Mouse (Mus musculus): ENCODE results near the gene Prss29.
A peak's percentile ranks its signal among the peaks of the same experiment; 100 is the strongest.

Prss29 gene

DNA sequence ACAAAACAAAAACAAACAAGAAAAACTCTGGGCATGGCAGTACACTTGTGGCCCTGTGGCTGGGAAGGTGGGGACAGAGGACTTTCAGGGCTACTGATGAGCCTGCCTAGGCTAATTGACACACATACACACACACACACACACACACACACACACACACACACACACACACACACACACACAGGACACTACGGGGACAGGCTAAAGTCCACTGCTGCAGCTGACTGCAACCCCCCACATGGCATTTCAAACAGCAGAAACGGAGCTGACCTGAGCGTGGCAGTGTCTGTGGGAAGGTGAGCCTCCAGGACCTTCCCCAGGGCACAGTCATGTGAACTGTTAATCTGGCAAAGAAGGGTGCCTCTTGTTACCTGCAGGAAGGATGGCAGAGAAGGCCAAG is 23.0 kb downstream of the Prss29 start:
- no peak for DNase-seq (ENCODE audit: inconsistent age in 2 of 2, low spot score in 1 of 2)

DNA sequence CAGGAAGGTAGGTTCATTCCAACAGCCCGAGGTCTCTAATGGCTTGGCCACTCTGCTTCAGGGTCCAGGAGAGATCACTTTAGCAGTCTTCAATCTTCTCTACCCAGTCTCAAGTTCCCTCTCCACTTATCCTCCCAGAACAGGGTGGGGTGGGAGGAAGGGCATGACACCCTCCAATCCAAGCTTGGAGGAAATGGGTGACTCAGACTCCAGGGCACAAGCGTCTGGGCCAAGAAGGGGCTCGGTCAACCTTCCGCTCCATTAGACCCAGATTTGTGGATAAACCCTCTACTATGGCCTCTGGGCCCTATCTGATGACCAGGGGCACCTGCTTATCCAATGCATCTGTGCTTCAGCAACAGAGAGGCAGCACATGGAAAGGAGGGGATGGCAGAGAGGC is 27.0 kb downstream of the Prss29 start, which contains the start of gene Tpsab1:
Gene Tpsab1 (minus strand): TSS at position 101 of the 400 bp plus-strand sequence.
- DNase-seq (ENCODE audit: inconsistent age in 2 of 2, low spot score in 1 of 2) = no peak

- no peak for DNase-seq (ENCODE audit: inconsistent age in 2 of 2, low spot score in 1 of 2)
Measured at GRCm38 (mm10) chr17:25361291-25361690, 42.8 kb downstream of the Prss29 start.

GRCm38 (mm10) chr17:25363726-25364125 is 45.3 kb downstream of the Prss29 start:
- DNase-seq (ENCODE audit: inconsistent age in 2 of 2, low spot score in 1 of 2) = peak; percentile 55 to 84

GRCm38 (mm10) chr17:25366005-25366404 is 47.6 kb downstream of the Prss29 start, which contains the start of gene Tpsb2:
TSS of gene Tpsb2 (plus strand) at chr17:25366305.
- DNase-seq (ENCODE audit: inconsistent age in 2 of 2, low spot score in 1 of 2) = no peak

DNA sequence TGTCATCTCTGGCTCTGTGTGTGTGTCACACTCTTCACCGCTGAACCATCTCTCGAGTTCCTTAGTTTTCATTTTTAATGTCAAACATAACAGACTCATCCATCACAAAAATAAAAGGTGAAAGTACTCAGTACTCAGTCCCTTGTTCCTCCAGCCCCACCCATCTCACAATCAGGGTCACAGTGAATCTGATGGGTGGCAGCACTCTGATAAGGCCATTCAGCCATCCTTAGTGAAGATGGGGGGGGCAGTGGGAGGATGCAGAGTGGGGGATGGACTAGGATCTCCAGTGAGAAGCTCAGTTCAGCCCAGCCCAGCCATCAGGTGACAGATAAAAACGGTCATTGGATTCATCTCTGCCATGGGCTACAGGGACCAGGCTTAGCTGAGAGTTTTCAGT is 50.5 kb downstream of the Prss29 start, which contains the start of gene Tpsg1:
Gene Tpsg1 (plus strand): TSS at position 301 of the 400 bp plus-strand sequence.
- DNase-seq (ENCODE audit: inconsistent age in 2 of 2, low spot score in 1 of 2) = no peak

All from adrenal gland, adult (tissue).